Mouse (Mus musculus): Measurements from ENCODE around the gene Ccdc40.
A peak's percentile ranks its signal among the peaks of the same experiment; 100 is the strongest.

Gene Ccdc40

DNA sequence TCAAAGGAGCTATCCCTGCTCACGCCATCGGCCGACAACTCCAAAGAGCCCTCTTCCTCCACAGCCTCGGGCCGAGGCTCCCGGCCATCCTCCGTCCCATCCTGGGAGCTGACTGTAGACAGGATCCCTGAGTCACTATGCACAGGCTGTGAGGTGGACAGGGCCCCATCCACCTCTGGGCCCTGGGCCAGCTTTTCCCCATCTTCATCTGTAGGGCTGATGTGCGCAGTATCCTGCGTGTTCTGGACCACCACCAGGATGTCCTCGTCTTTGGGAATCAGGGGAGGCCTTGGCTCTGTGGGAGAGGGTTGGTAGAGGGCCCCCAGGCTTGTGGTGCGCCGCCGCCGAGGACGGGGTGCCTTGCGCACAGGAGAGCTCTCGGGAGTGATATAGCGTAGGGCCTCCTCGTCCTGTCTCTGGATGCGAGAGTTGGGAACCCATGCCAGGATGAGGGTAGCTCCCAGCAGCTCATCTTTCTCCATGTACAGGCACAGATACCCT, 19.5 kb upstream of the Ccdc40 start:
- no peak for DNase-seq (ENCODE audit: low spot score)

GRCm38 (mm10) chr11:119209371-119210025, 18.9 kb upstream of the Ccdc40 start:
- peak; percentile 31 for DNase-seq (ENCODE audit: low spot score)

- DNase-seq (ENCODE audit: low spot score) = peak; percentile 65
These were observed 17.9 kb upstream of the Ccdc40 start for GRCm38 (mm10) chr11:119210321-119211100.

DNA sequence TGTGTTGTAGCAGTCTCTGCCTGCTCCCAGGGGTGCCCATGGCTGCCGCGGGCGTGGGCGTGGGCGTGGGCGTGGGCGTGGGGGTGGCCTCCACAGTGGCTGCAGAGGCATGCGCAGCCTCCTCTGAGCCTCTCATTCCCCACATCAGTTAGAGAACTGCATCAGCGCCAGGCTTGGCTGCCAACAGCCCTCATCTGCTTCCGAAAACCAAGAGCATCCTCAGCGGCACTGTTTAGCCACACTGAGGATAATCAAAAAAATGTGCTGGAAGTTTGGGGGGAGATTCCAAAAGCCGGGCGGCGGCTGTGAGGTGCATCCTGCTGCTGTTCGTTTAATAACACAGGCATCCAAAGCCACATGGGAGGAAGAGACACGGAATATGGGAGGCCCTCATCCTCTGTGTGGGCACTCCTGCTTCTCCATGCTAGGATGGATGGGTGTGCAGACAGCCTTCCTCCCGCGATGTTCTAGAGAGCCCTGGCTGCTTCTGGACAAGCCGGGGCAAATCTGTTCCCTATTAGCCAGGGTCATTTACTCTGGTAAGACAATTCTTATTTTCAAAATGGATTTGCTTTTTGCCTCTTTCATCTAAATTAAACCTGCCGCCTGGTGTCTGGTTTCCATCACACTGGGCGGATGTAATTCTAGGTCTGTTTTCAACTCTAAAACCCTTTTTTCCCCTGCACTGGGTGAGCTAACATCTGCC, 16.6 kb upstream of the Ccdc40 start:
- DNase-seq (ENCODE audit: low spot score) = no peak

DNA sequence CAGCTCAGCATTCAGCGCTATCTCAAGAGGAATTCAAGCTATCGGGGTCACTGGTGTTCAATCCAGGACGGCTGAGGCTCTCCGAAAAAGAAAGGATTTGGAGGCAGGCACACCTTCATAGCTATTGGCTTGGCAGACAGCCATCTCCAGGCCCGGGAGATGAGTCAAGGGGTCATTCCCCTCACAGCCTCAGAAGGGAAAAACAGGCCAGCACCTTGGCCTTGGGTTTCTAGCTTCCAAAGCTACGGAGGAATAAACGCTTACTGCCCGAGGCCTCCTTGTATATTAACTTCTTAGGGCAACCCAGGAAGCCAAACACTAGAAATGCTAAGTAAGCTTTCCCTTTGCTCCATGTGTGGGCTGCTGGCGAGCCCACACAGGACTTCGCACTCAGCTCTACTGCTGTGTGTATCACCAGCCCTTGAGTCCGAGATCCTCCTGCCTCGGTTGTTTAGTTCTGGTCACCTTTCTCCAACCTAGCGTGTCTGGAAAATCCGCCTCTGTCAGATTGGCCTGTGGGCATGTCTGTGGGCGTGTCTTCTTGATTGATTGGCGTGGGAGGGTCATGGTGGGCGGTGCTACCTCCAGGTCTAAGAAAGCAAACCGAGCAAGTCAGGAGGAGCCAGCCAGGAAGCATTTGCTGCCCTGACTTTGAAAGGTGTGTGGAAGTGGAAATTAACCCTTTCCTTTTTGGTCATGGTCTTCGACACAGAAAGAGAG, 15.0 kb upstream of the Ccdc40 start:
- DNase-seq (ENCODE audit: low spot score) = no peak

DNA sequence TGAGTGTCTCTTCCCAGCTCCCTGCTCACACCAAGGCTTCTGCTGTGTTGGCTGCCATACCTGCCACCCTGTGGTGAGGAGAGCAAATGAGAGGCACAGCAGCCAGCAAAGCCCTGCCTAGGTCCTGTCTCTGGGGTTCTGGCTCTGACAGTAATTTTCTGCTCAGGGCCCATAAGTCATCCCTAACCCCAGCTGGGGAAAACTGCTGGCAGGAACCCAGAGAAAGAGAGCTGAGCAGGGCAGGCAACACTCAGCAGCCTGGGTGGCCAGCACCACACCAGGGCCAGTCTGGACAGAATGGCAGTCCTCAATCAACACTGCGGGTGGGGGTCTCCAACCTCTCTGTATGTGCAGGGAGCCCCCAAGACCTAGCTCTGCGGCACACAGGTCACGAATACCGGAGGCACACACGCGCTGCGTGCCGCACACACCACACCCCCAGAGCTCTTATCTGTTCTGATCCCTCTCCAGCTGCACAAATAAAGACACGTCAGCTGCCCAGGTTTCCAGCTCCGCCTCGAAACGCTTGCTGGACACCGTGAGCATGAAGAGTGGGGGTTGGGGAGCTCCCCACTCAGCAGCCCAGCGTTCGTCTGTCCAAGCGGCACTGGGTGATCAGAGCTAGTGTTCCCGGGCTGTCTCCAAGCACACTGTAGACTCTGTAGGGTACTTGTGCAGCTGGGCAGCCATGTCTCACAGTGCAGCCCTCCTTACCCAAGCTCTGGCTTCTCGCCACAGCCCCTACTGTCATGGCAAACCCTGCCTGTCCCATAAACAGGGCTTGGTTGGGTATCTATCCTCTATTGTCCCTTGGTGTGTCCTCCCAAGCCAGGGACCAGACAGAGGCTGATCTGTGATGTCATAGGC, 13.1 kb upstream of the Ccdc40 start:
- DNase-seq (ENCODE audit: low spot score) = peak; percentile 86

DNA sequence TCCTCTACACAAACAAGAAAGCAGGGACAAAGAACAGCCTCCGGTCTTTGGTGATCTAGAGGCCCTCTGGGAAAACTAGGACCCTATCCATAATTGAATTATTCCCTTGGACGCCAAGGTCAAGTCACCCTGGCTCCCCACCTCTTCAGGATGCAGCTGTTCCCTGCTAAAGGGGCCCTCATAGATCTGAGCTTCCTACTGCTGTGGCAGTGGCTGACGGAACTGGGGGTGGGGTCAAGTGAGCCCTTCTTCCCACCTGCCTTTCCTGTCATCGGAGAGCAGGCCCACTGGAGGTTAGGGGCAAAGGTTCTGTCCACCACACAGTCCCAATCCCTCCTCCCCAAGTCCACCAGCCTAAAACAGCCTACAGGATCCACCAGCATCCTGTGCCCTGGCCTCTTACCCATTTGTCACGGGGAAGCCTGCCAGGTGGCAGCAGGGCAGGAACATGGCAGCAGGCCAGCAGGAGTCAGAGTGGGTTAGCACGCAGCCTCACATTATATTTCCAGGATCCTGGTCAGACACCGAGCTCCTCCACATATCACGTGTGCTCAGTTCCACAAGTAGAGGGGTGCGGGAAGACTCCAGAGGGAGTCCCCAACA, 12.4 kb upstream of the Ccdc40 start:
- DNase-seq (ENCODE audit: low spot score) = peak; percentile 54

GRCm38 (mm10) chr11:119217861-119218260, 10.5 kb upstream of the Ccdc40 start:
- no peak for DNase-seq (ENCODE audit: low spot score)

- DNase-seq (ENCODE audit: low spot score) = peak; percentile 35
These were observed 8.4 kb upstream of the Ccdc40 start for GRCm38 (mm10) chr11:119219816-119220465.

- DNase-seq (ENCODE audit: low spot score) = no peak
These were observed 6.4 kb upstream of the Ccdc40 start for GRCm38 (mm10) chr11:119221812-119222510.

- DNase-seq (ENCODE audit: low spot score) = peak; percentile 73
These were observed 5.1 kb upstream of the Ccdc40 start for GRCm38 (mm10) chr11:119223124-119223890.

- no peak for DNase-seq (ENCODE audit: low spot score)
These were observed 3.4 kb upstream of the Ccdc40 start for GRCm38 (mm10) chr11:119224926-119225325.

DNA sequence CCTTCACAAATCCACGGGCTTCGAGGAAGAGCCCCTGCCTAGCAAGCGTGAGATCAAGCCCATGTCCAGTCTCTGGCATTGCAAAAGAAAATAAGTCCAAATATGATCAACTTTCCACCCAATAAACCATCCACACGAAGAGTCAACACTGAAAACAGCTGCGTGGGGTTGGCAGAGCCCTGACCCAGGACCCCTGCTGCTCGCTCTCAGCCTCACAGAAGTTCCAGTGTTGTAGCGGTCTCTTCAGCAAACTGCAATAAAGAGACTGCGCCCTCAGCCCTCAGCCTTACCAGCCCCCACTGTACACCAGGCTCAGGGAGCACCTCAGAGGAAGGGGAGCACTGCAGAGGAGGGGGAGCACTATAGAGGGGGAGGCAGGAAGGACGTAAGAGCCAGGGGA, 2.7 kb upstream of the Ccdc40 start:
- DNase-seq (ENCODE audit: low spot score) = no peak

- DNase-seq (ENCODE audit: low spot score) = no peak
These were observed 781 bp upstream of the Ccdc40 start for GRCm38 (mm10) chr11:119227591-119227990.

DNA sequence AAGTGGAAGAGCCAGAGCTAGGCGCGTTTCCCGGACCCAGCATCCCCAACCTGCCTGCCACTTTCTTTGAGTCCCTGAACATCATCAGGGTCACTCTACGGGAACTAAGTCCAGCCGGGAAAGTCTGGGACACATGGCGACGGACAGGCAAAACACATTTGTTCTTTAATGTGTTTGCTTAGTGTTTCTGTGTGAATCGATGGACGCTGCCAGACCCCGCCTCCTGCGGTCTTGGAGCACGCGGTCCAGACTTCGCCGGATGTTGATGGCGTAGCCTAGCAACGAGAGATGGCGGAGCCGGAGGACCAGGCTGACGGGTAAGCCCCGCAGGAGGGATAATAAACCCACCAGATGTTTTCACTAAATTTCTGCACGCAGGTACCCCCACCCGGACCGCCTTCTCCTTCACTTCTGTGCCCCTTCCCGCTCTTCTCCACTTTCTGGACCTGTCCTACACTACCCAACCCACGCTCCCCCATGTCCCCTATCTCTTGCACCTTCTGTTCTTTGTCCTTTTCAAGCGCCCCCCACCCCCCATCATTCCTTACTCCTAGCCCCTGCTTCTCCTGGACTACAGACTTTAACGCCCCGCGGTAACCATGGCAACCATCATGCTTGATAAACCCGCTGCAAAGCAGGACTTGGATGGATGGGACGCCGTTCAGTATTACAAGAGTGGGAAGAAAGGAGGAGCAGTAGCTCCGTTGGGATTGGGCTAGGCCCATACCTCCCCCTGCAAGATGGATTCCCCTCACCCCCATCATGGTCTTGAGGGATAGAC, 664 bp downstream of the Ccdc40 start:
- DNase-seq (ENCODE audit: low spot score) = peak; percentile 82

DNA sequence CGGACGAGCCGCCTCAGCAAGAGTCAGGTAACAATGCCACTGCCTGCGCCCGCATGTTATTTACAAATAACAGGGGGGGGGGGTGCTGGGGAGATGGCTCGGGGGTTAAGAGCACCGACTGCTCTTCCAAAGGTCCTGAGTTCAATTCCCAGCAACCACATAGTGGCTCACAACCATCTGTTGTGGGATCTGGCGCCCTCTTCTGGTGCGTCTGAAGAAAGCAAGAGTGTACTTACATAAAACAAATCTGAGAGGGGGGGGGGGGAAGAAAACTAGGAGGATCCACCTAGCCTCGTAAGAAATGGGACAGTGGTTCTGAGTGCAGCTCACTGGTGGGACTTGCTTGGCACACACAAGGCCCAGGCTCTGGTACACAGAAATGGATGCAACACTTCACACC, 6.4 kb downstream of the Ccdc40 start:
- DNase-seq (ENCODE audit: low spot score) = no peak

- DNase-seq (ENCODE audit: low spot score) = peak; percentile 59
These were observed 7.2 kb downstream of the Ccdc40 start for GRCm38 (mm10) chr11:119235596-119235995.

GRCm38 (mm10) chr11:119236354-119236753, 8.0 kb downstream of the Ccdc40 start:
- no peak for DNase-seq (ENCODE audit: low spot score)
